Mouse (Mus musculus): ENCODE data around the gene Psme2b. TPM values are rescaled to one million over a fixed set of nuclear protein-coding genes. Genes with fewer than 3 reads are reported as not detected.

Gene Psme2b
- 3.0 and 3.3 TPM in 2 replicates for polyA plus RNA-seq (2021; fragmentation: Nextera tagmentation)
- long read RNA-seq, experiment 1, partial matches to known transcripts: 0 of 2 reads
- long read RNA-seq, experiment 1, other reads (novel, unspliced or antisense): 0 of 2 reads
- long read RNA-seq, experiment 2, partial matches to known transcripts: 0 of 1 reads
- long read RNA-seq, experiment 2, other reads (novel, unspliced or antisense): 0 of 1 reads

DNA sequence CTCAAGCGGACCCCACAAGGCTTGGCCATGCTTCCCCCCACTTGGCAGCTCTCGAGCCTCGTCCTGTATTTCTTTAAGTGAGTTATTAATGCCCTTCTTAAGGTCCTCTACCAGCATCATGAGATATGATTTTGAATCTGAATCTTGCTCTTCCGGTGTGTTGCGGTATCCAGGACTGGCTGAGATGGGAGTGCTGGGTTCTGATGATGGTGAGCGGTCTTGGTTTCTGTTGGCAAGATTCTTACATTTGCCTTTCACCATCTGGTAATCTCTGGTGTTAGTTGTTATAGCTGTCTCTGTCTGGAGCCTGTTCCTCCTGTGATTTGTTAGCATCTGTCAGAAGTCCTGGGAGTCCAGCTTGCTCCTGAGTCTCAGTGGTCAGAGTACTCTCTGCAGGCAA is at the start of gene Psme2b:
Gene Psme2b (minus strand): TSS at position 101 of the 400 bp plus-strand sequence.

DNA sequence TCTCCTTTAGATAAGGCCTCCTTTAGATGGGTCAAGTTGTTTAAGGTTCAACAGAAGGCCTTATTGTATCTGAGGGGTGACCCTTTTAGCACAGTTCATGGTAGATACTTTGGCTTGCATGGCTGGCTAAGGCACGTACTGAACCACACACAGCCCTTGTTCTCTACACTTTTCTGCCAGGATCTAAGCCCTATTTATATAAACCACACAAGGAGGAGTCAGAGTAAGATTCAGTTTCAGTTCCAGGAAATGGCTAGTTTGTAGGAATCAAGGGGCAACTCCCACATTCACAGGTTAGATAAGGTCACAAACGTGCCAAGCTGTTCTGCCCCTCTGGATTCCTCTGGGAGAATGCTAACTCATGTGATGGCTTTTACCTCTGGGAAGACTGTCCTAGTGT is 48.0 kb upstream of the Psme2b start, which contains the start of gene Tgtp1:
Gene Tgtp1 (minus strand): TSS at position 155 of the 400 bp plus-strand sequence.

DNA sequence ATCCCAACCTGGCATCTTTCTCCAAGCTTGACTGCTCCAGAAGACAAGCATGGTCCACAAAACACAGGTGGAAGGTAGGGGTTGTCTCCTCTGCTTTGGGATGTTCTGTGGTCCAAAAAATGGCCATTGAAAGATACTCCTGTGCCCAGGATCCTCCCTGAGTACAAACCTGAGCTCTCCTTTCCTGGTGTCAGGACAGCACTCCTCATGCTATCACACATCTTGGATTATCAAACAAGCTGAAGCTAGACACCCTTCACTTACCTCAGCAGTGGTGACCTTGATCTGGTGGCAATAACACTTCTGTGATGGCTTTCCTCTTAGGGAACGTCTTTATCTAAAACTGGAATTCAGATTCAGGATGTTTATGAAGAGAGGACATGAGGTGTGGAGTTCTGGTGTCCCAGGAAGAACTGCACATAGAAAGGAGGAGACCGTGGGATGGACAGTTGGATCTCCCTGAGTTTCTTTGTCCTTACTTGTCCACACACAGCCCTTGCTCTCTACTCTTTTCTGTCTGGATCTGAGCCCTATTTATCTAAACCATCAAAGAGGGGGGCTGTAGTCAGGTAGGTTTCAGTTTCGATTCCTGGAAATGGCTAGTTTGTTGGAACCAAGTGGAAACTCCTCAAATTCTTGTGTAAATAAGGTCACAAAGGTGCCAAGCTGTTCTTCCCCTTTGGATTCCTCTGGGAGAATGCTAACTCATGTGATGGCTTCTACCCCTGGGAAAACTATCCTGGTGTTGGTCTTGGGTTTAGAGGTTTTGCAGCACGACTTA is 45.9 kb upstream of the Psme2b start, which contains the start of gene Gm12185:
Gene Gm12185 (minus strand): TSS at position 487 of the 781 bp plus-strand sequence.

DNA sequence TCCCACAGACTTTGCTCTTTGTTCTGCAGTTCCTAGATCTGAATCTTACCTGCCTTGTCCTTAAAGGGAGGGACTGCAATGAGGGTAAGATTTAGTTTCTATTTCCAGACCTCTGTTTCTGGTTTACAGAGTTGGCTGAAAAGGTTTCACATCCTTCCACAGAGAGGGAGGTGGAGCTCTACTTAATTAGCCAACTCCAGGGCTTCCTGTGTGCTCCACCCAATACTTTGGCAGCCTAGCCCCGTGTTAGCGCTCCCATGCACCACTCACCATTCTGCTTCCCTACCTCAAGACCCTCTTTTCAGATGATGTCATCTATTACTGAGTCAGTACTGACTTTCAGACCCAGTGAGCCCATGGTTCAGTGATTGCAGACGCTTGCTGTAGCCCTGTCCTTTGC is 33.3 kb upstream of the Psme2b start, which contains the start of gene 9930111J21Rik1:
Gene 9930111J21Rik1 (minus strand): TSS at position 148 of the 400 bp plus-strand sequence.

DNA sequence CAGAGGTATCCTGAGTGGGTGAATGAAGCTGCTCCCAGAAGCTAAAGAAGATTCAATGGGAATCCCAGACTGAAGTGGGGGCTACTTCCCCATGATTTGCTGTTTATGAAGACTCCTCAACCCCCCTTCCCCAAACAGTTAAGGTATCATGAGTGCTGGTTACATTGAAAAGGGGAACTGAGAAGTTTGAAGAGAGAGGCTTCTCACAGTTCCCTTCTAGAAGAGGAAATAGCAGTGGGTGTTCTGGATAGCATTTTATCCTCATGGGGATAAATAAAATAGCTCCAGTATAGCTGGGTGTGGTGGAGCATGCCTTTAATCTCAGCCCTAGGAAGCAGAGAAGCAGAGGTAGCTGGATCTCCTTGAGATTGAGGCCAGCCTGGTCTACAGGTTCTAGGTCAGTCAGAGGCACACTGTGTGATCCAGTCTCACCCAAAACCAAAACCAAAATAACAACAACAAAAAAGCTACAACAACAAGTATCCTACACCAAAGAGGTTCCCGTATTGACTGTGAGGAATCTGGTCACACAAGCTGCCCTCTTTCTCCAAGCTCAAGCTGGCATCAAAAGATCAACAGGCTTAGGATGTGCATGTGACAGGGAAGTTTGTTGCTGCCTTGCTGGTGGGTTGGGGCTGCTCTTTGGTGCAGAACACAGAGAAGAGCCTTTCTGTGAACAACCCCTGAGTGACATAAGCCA is 32.4 kb upstream of the Psme2b start, which contains the start of gene Olfr56:
Gene Olfr56 (plus strand): TSS at position 650 of the 700 bp plus-strand sequence.

DNA sequence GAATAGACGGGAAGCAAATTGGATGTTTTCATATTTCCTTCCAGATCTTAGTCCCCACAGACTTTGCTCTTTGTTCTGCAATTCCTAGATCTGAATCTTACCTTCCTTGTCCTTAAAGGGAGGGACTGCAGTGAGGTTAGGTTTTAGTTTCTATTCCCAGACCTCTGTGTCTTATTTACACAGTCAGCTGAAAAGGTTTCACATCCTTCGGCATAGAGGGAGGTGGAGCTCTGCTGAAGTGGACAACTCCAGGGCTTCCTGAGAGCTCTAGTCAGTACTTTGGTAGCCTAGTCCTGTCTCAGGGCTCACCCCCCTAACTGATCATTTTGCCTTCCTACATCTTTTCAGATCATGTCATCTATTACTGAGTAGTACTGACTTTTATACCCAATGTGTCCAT is 44.0 kb downstream of the Psme2b start, which contains the start of gene Gm5431:
Gene Gm5431 (minus strand): TSS at position 194 of the 400 bp plus-strand sequence.

Other genes starting within 250 kb of the Psme2b start
- gene Rack1, start 145.9 kb downstream of the Psme2b start, polyA plus RNA-seq (2021; fragmentation: Nextera tagmentation): 215 and 222 TPM in 2 replicates
- gene Trim41, start 128.8 kb downstream of the Psme2b start, polyA plus RNA-seq (2021; fragmentation: Nextera tagmentation): 2.9 and 3.2 TPM in 2 replicates
- 0.53 and 0.62 TPM in 2 replicates for gene Trim7, start 120.0 kb downstream of the Psme2b start, polyA plus RNA-seq (2021; fragmentation: Nextera tagmentation)
- gene Gm12184, start 119.5 kb downstream of the Psme2b start, polyA plus RNA-seq (2021; fragmentation: Nextera tagmentation): 0.18 TPM in 1 of 2 replicates, not detected in the other
- 10.0 and 13.6 TPM in 2 replicates for gene Irgm1, start 74.5 kb downstream of the Psme2b start, polyA plus RNA-seq (2021; fragmentation: Nextera tagmentation)
- gene Gm5431, start 44.0 kb downstream of the Psme2b start, polyA plus RNA-seq (2021; fragmentation: Nextera tagmentation): 0.15 TPM in 2 replicates
- gene Olfr56, start 32.7 kb upstream of the Psme2b start, polyA plus RNA-seq (2021; fragmentation: Nextera tagmentation): not detected in 2 replicates
- 0.62 and 0.63 TPM in 2 replicates for gene 9930111J21Rik1, start 33.2 kb upstream of the Psme2b start, polyA plus RNA-seq (2021; fragmentation: Nextera tagmentation)
- 0.03 TPM in 1 of 2 replicates, not detected in the other for gene Gm12185, start 46.0 kb upstream of the Psme2b start, polyA plus RNA-seq (2021; fragmentation: Nextera tagmentation)
- 0.95 and 3.9 TPM in 2 replicates for gene Tgtp1, start 48.0 kb upstream of the Psme2b start, polyA plus RNA-seq (2021; fragmentation: Nextera tagmentation)
- 0.38 and 0.40 TPM in 2 replicates for gene 9930111J21Rik2, start 105.1 kb upstream of the Psme2b start, polyA plus RNA-seq (2021; fragmentation: Nextera tagmentation)
- 1.2 and 1.8 TPM in 2 replicates for gene Tgtp2, start 118.0 kb upstream of the Psme2b start, polyA plus RNA-seq (2021; fragmentation: Nextera tagmentation)
- 2.1 and 2.3 TPM in 2 replicates for gene Ifi47, start 130.4 kb upstream of the Psme2b start, polyA plus RNA-seq (2021; fragmentation: Nextera tagmentation)
- gene Olfr1396, start 168.7 kb upstream of the Psme2b start, polyA plus RNA-seq (2021; fragmentation: Nextera tagmentation): not detected in 2 replicates
- not detected in 2 replicates for gene Olfr1395, start 196.1 kb upstream of the Psme2b start, polyA plus RNA-seq (2021; fragmentation: Nextera tagmentation)
- gene Olfr1394, start 208.2 kb upstream of the Psme2b start, polyA plus RNA-seq (2021; fragmentation: Nextera tagmentation): not detected in 2 replicates
- not detected in 2 replicates for gene Btnl9, start 241.0 kb upstream of the Psme2b start, polyA plus RNA-seq (2021; fragmentation: Nextera tagmentation)

Measured in layer of hippocampus, adult 6 months (tissue).